Mouse (Mus musculus): ENCODE data around the gene Fes.
"Not testable (repeated sequence)": the region's sequence is repeated elsewhere in the genome, so short reads cannot be mapped to it uniquely, and the experiment has no call there.

Fes gene

GRCm38 (mm10) chr7:80404101-80404894, 16.6 kb upstream of the Fes start:
- no peak for DNase-seq (ENCODE audit: low spot score in 2 of 2)

GRCm38 (mm10) chr7:80403551-80403950, 15.8 kb upstream of the Fes start:
- DNase-seq (ENCODE audit: low spot score in 2 of 2): no peak

- peak; percentile 72 to 89 for DNase-seq (ENCODE audit: low spot score in 2 of 2)
Measured at GRCm38 (mm10) chr7:80402651-80403321, 15.0 kb upstream of the Fes start.

- peak; percentile 52 to 83 for DNase-seq (ENCODE audit: low spot score in 2 of 2)
Measured at GRCm38 (mm10) chr7:80401860-80402641, 14.3 kb upstream of the Fes start.

- no peak for DNase-seq (ENCODE audit: low spot score in 2 of 2)
Measured at GRCm38 (mm10) chr7:80401041-80401859, 13.5 kb upstream of the Fes start.

GRCm38 (mm10) chr7:80400571-80400970, 12.8 kb upstream of the Fes start:
- no peak for DNase-seq (ENCODE audit: low spot score in 2 of 2)

- peak in 1 of 2 experiments; percentile 65 for DNase-seq (ENCODE audit: low spot score in 2 of 2)
Measured at GRCm38 (mm10) chr7:80400099-80400498, 12.4 kb upstream of the Fes start.

- DNase-seq (ENCODE audit: low spot score in 2 of 2): peak in 1 of 2 experiments; percentile 62
Measured at GRCm38 (mm10) chr7:80398654-80399444, 11.1 kb upstream of the Fes start.

GRCm38 (mm10) chr7:80397986-80398385, 10.2 kb upstream of the Fes start:
- no peak for DNase-seq (ENCODE audit: low spot score in 2 of 2)

- not testable (repeated sequence) for DNase-seq (ENCODE audit: low spot score in 2 of 2)
Measured at GRCm38 (mm10) chr7:80396427-80396826, 8.7 kb upstream of the Fes start.

- DNase-seq (ENCODE audit: low spot score in 2 of 2): no peak
Measured at GRCm38 (mm10) chr7:80394600-80394999, 6.9 kb upstream of the Fes start.

- no peak for DNase-seq (ENCODE audit: low spot score in 2 of 2)
Measured at GRCm38 (mm10) chr7:80392119-80392518, 4.4 kb upstream of the Fes start.

- DNase-seq (ENCODE audit: low spot score in 2 of 2): peak in 1 of 2 experiments; percentile 74
Measured at GRCm38 (mm10) chr7:80387033-80387632, 613 bp downstream of the Fes start.

- peak; percentile 88 to 98 for DNase-seq (ENCODE audit: low spot score in 2 of 2)
Measured at GRCm38 (mm10) chr7:80386235-80386930, 1.4 kb downstream of the Fes start.

- no peak for DNase-seq (ENCODE audit: low spot score in 2 of 2)
Measured at GRCm38 (mm10) chr7:80382919-80383318, 4.8 kb downstream of the Fes start.

GRCm38 (mm10) chr7:80379531-80379930, 8.2 kb downstream of the Fes start:
- no peak for DNase-seq (ENCODE audit: low spot score in 2 of 2)

- DNase-seq (ENCODE audit: low spot score in 2 of 2): peak; percentile 62 to 89
Measured at GRCm38 (mm10) chr7:80377471-80377870, 10.3 kb downstream of the Fes start.

GRCm38 (mm10) chr7:80376192-80376591, 11.6 kb downstream of the Fes start:
- no peak for DNase-seq (ENCODE audit: low spot score in 2 of 2)

- DNase-seq (ENCODE audit: low spot score in 2 of 2): no peak
Measured at GRCm38 (mm10) chr7:80375376-80376039, 12.2 kb downstream of the Fes start.
